Mouse (Mus musculus) midbrain, postnatal 0 days (tissue): Measurements from ENCODE around the gene Olfr391-ps. TPM values are rescaled to one million over a fixed set of nuclear protein-coding genes. Genes with fewer than 3 reads are reported as not detected.

Source experiments
- ATAC-seq: fragments of 200-750 bp; cut with Nextera tagmentation; 2 replicates; pipeline ENCODE4 v1.8.0; 2017; ENCODE audit warnings: moderate number of reproducible peaks, mild to moderate bottlenecking, moderate TSS enrichment, moderate library complexity; ENCODE audit not compliant: low FRiP score
- DNase-seq: peaks from one replicate; pipeline ENCODE4 v3.0.0-alpha.2; 2015; ENCODE audit warnings: low spot score
- H3K27ac ChIP-seq: fragments of 300-500 bp; sonication (generic); 2 replicates; pipeline ENCODE4 v1.5.1; 2014; ENCODE audit warnings: low read depth, mild to moderate bottlenecking, low read length, mixed read lengths
- H3K27me3 ChIP-seq: fragments of 300-500 bp; sonication (generic); 2 replicates; pipeline ENCODE4 v1.6.1; 2014; ENCODE audit warnings: low read length, control low read depth, mixed read lengths; ENCODE audit not compliant: insufficient read depth
- H3K36me3 ChIP-seq: fragments of 300-500 bp; sonication (generic); 2 replicates; pipeline ENCODE4 v1.6.1; 2014; ENCODE audit warnings: low read length, control low read depth, mixed read lengths; ENCODE audit not compliant: insufficient read depth
- H3K4me1 ChIP-seq: fragments of 300-500 bp; sonication (generic); 2 replicates; pipeline ENCODE4 v1.6.1; 2014; ENCODE audit warnings: mild to moderate bottlenecking, control low read depth, antibody characterized with exemption, low read length, mixed read lengths; ENCODE audit not compliant: insufficient read depth
- H3K4me2 ChIP-seq: fragments of 300-500 bp; sonication (generic); 2 replicates; pipeline ENCODE4 v1.6.1; 2014; ENCODE audit warnings: low read depth, mild to moderate bottlenecking, low read length, mixed read lengths; ENCODE audit not compliant: poor library complexity, severe bottlenecking
- H3K4me3 ChIP-seq: fragments of 300-500 bp; sonication (generic); 2 replicates; pipeline ENCODE4 v1.5.1; 2014; ENCODE audit warnings: low read depth, mild to moderate bottlenecking, low read length, moderate library complexity
- H3K9ac ChIP-seq: fragments of 300-500 bp; sonication (generic); replicated peaks from 2 replicates; pipeline ENCODE4 v1.6.1; 2014; ENCODE audit warnings: mild to moderate bottlenecking, low read length, moderate library complexity, mixed read lengths; ENCODE audit not compliant: poor library complexity, severe bottlenecking
- H3K9me3 ChIP-seq: fragments of 300-500 bp; sonication (generic); 2 replicates; pipeline ENCODE4 v1.6.1; 2016; ENCODE audit warnings: low read length, control low read depth
- CTCF ChIP-seq: IDR thresholded peaks from 2 replicates; pipeline ENCODE4 v1.5.1; 2016; ENCODE audit warnings: antibody characterized with exemption, mild to moderate bottlenecking
- WGBS: fragments of 180-500 bp; shearing (Covaris S2); extraction: QIAGEN DNeasy Blood & Tissue Kit; methylation state at CpG from one replicate; pipeline ENCODE4 v1.1.7; 2014; 5-methylcytosine and 5-hydroxymethylcytosine counted together
- polyA plus RNA-seq: library from polyadenylated mRNA; unstranded; fragments of >200 nt; fragmentation: Nextera tagmentation; extraction: Ambion mirVana; gene quantifications from 2 replicates; pipeline ENCODE4 v1.2.1, GENCODE M21; 2015
- total RNA-seq: library from RNA; depleted of rRNA; stranded (reverse); fragments of >200 nt; gene quantifications from 2 replicates; pipeline ENCODE4 v1.2.3, GENCODE M21; 2014; rRNA removed

Gene Olfr391-ps
- total RNA-seq, result not detected in 2 replicates
- not detected in 2 replicates for polyA plus RNA-seq

DNA sequence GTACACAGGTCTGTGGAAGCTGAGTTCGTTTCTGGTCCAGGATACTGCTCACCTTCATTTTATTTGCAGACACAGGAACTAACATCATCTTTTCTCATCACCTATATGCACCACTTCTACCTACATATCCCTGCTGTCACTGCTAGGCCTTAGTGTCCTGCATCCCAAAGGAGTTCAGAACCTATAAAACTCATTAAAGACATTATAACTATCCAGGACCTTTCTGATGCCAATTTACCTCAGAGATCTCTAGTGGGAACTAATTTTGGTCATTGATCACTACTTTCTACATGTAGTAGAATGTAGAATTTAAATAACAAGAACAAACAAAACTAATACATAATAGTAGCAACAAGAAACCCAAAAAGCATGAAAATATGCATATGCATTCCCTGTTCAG lies at the start of gene Olfr391-ps:
Gene Olfr391-ps (minus strand): TSS at position 101 of the 400 bp plus-strand sequence.
- no peaks in the 10 kb centered on the region for H3K36me3 ChIP-seq
- no peak for TF ChIP-seq CTCF
- no peak within 1 kb of the TSS for H3K27ac ChIP-seq
- H3K4me1 ChIP-seq, result no peaks in the 10 kb centered on the region
- ATAC-seq (no peak), DNase-seq (no peak)
- no peak within 1 kb of the TSS for H3K4me2 ChIP-seq
- H3K9me3 ChIP-seq, result peaks cover 8% of the 10 kb centered on the region; the same call in 1 of the 2 replicates
- no peak within 1 kb of the TSS for H3K4me3 ChIP-seq
- 12% methylated on average over 1 of the region's 1 CpGs for whole genome bisulfite sequencing
- no peaks in the 10 kb centered on the region for H3K27me3 ChIP-seq
- H3K9ac ChIP-seq, result no peak within 1 kb of the TSS

DNA sequence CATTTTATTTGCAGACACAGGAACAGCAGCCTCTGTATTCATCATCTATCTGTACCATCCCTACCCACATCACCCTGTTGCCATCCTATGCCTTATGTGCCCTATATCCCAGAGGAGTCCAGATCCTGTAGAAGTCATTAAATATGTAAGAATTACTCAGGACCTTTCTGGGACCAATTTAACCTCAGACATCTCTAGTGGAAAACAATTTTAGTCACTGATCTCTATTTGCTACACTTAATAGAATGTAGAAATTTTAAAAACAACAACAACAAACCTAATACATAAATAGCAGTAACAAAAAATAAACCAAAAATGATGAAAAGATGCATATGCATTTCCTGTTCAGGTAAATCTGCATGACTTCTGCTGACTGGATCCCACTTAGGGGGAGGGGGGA lies 48.5 kb upstream of the Olfr391-ps start, which contains the start of gene Olfr393:
Gene Olfr393 (minus strand): TSS at position 101 of the 400 bp plus-strand sequence.
- Histone ChIP-seq H3K4me1 (no peaks in the 10 kb centered on the region), H3K27me3 (no peaks in the 10 kb centered on the region), H3K9ac (no peak within 1 kb of the TSS), H3K4me2 (no peak within 1 kb of the TSS), H3K9me3 (0 out of 2 replicates have a peak, but pooled peaks cover 5% of the 10 kb centered on the region), H3K27ac (no peak within 1 kb of the TSS), H3K36me3 (no peaks in the 10 kb centered on the region), H3K4me3 (no peak within 1 kb of the TSS)
- TF ChIP-seq CTCF, result no peak
- ATAC-seq (no peak), DNase-seq (no peak)

- ATAC-seq (no peak), DNase-seq (no peak)
- Histone ChIP-seq H3K9ac (no peak within 1 kb of the TSS), H3K4me1 (no peaks in the 10 kb centered on the region), H3K9me3 (peaks cover 4% of the 10 kb centered on the region; the same call in 1 of the 2 replicates), H3K27me3 (no peaks in the 10 kb centered on the region), H3K4me2 (no peak within 1 kb of the TSS), H3K27ac (no peak within 1 kb of the TSS), H3K36me3 (no peaks in the 10 kb centered on the region), H3K4me3 (no peak within 1 kb of the TSS)
- 90% methylated on average over 1 of the region's 1 CpGs for WGBS
- TF ChIP-seq CTCF, result no peak
These were observed 14.1 kb upstream of the Olfr391-ps start, which contains the start of gene Olfr392 for GRCm38 (mm10) chr11:73816949-73817348. Gene Olfr392 (minus strand): TSS chr11:73817049.

- H3K9me3 ChIP-seq, result no peaks in the 10 kb centered on the region
- H3K4me2 ChIP-seq, result no peak within 1 kb of the TSS
- H3K4me1 ChIP-seq, result no peaks in the 10 kb centered on the region
- H3K27me3 ChIP-seq, result no peaks in the 10 kb centered on the region
- DNase-seq (no peak), ATAC-seq (no peak)
- no peak for TF ChIP-seq CTCF
- no peak within 1 kb of the TSS for H3K9ac ChIP-seq
- no peaks in the 10 kb centered on the region for H3K36me3 ChIP-seq
- H3K27ac ChIP-seq, result no peak within 1 kb of the TSS
- WGBS, result 76% methylated on average over 1 of the region's 1 CpGs
- no peak within 1 kb of the TSS for H3K4me3 ChIP-seq
These were observed 20.2 kb downstream of the Olfr391-ps start, which contains the start of gene Olfr390 for GRCm38 (mm10) chr11:73782664-73783063. Gene Olfr390 (plus strand): TSS chr11:73782964.

DNA sequence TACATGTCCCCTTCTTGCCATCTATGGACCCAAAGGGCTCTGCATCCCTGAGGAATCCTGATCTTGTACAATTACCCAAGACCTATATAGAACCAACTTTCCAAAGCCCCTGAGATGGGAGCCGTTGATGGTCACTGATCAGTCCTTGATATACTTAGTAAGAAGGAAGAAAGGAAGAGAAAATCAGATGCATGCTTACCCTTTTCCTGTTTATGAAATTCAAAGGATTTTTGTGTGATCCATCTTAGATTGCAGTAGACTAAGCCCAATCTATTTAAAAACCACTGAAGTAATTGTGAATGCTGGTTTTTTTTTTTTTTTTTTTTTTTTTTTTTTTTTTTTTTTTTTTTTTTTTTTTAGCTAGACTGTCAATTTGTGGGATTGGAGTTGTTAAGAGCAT lies 22.2 kb downstream of the Olfr391-ps start, which contains the start of gene Olfr389:
Gene Olfr389 (minus strand): TSS at position 101 of the 400 bp plus-strand sequence.
- H3K36me3 ChIP-seq, result no peaks in the 10 kb centered on the region
- H3K4me2 ChIP-seq, result no peak within 1 kb of the TSS
- H3K9me3 ChIP-seq, result no peaks in the 10 kb centered on the region
- ATAC-seq (no peak), DNase-seq (no peak)
- no peaks in the 10 kb centered on the region for H3K4me1 ChIP-seq
- 86% methylated on average over 1 of the region's 1 CpGs for WGBS
- H3K9ac ChIP-seq, result no peak within 1 kb of the TSS
- no peak within 1 kb of the TSS for H3K27ac ChIP-seq
- H3K27me3 ChIP-seq, result no peaks in the 10 kb centered on the region
- H3K4me3 ChIP-seq, result no peak within 1 kb of the TSS
- no peak for TF ChIP-seq CTCF

- DNase-seq (no peak), ATAC-seq (no peak)
- H3K4me1 ChIP-seq, result no peaks in the 10 kb centered on the region
- H3K27me3 ChIP-seq, result no peaks in the 10 kb centered on the region
- no peak overlapping the region for H3K9ac ChIP-seq
- H3K27ac ChIP-seq, result no peak overlapping the region
- TF ChIP-seq CTCF, result no peak
- H3K4me2 ChIP-seq, result no peak overlapping the region
- no peaks in the 10 kb centered on the region for H3K36me3 ChIP-seq
- 0 out of 2 replicates have a peak, but pooled peaks cover 8% of the 10 kb centered on the region for H3K9me3 ChIP-seq
- no peak overlapping the region for H3K4me3 ChIP-seq
These were observed 43.7 kb downstream of the Olfr391-ps start for GRCm38 (mm10) chr11:73759115-73759514.

Other genes with a start within 250 kb of the Olfr391-ps start
- not detected in 2 replicates for gene Olfr385, start 210.0 kb downstream of the Olfr391-ps start, total RNA-seq
- gene Olfr385, start 210.0 kb downstream of the Olfr391-ps start, polyA plus RNA-seq, result not detected in 2 replicates
- not detected in 2 replicates for gene Olfr384, start 204.5 kb downstream of the Olfr391-ps start, total RNA-seq
- not detected in 2 replicates for gene Olfr384, start 204.5 kb downstream of the Olfr391-ps start, polyA plus RNA-seq
- gene Zfp735, start 114.3 kb downstream of the Olfr391-ps start, total RNA-seq, result not detected in 2 replicates
- gene Zfp735, start 114.3 kb downstream of the Olfr391-ps start, polyA plus RNA-seq, result not detected in 2 replicates
- not detected in 2 replicates for gene Olfr389, start 22.3 kb downstream of the Olfr391-ps start, total RNA-seq
- not detected in 2 replicates for gene Olfr389, start 22.3 kb downstream of the Olfr391-ps start, polyA plus RNA-seq
- gene Olfr390, start 20.1 kb downstream of the Olfr391-ps start, total RNA-seq, result not detected in 2 replicates
- not detected in 2 replicates for gene Olfr390, start 20.1 kb downstream of the Olfr391-ps start, polyA plus RNA-seq
- gene Olfr392, start 14.0 kb upstream of the Olfr391-ps start, total RNA-seq, result not detected in 2 replicates
- gene Olfr392, start 14.0 kb upstream of the Olfr391-ps start, polyA plus RNA-seq, result not detected in 2 replicates
- not detected in 2 replicates for gene Olfr393, start 48.4 kb upstream of the Olfr391-ps start, total RNA-seq
- gene Olfr393, start 48.4 kb upstream of the Olfr391-ps start, polyA plus RNA-seq, result not detected in 2 replicates
- not detected in 2 replicates for gene Olfr394, start 87.7 kb upstream of the Olfr391-ps start, total RNA-seq
- gene Olfr394, start 87.7 kb upstream of the Olfr391-ps start, polyA plus RNA-seq, result not detected in 2 replicates
- gene Olfr395, start 106.2 kb upstream of the Olfr391-ps start, total RNA-seq, result not detected in 2 replicates
- gene Olfr395, start 106.2 kb upstream of the Olfr391-ps start, polyA plus RNA-seq, result not detected in 2 replicates
- not detected in 2 replicates for gene Olfr23, start 133.6 kb upstream of the Olfr391-ps start, total RNA-seq
- not detected in 2 replicates for gene Olfr23, start 133.6 kb upstream of the Olfr391-ps start, polyA plus RNA-seq
- gene Olfr397, start 157.8 kb upstream of the Olfr391-ps start, total RNA-seq, result not detected in 2 replicates
- gene Olfr397, start 157.8 kb upstream of the Olfr391-ps start, polyA plus RNA-seq, result not detected in 2 replicates
- gene Olfr398, start 187.4 kb upstream of the Olfr391-ps start, total RNA-seq, result not detected in 2 replicates
- not detected in 2 replicates for gene Olfr398, start 187.4 kb upstream of the Olfr391-ps start, polyA plus RNA-seq